Mouse (Mus musculus) ES-E14 (cell line): ENCODE measurements around the gene Ccdc88b. TPM values are rescaled to one million over a fixed set of nuclear protein-coding genes. Genes with fewer than 3 reads are reported as not detected.

Experiments used
- DNase-seq: peaks from one replicate; pipeline ENCODE4 v3.0.0-alpha.2; 2013; ENCODE audit warnings: low read depth, low spot score
- H3K27ac ChIP-seq: 2 replicates; pipeline ENCODE4 v1.5.1; 2012; ENCODE audit warnings: low read depth, mild to moderate bottlenecking, low read length, moderate library complexity, mixed read lengths; ENCODE audit not compliant: poor library complexity, insufficient read depth, severe bottlenecking
- H3K36me3 ChIP-seq: 2 replicates; pipeline ENCODE4 v1.6.1; 2012; ENCODE audit warnings: mild to moderate bottlenecking, low read length, moderate library complexity, mixed read lengths; ENCODE audit not compliant: control insufficient read depth, poor library complexity, insufficient read depth, severe bottlenecking
- H3K4me1 ChIP-seq, 2 experiments: fragments of 150-350 bp in 1 of 2; sonication (generic) in 1 of 2; 2 replicates each; pipeline ENCODE4 v1.6.1; 2012; ENCODE audit warnings: low read length in 2 of 2, mild to moderate bottlenecking in 1 of 2, mixed read lengths in 1 of 2; ENCODE audit not compliant: control insufficient read depth in 2 of 2, insufficient read depth in 2 of 2, poor library complexity in 1 of 2
- H3K4me3 ChIP-seq, 2 experiments: fragments of 150-350 bp in 1 of 2; sonication (generic) in 1 of 2; 2 replicates each; pipeline ENCODE4 v1.5.1; 2012; ENCODE audit warnings: low read length in 2 of 2, low read depth in 1 of 2, mild to moderate bottlenecking in 1 of 2, mixed read lengths in 1 of 2; ENCODE audit not compliant: insufficient read depth in 1 of 2, poor library complexity in 1 of 2, severe bottlenecking in 1 of 2
- H3K9ac ChIP-seq: 2 replicates; pipeline ENCODE4 v1.6.1; 2012; ENCODE audit warnings: low read depth, mild to moderate bottlenecking, low read length, mixed read lengths; ENCODE audit not compliant: poor library complexity, insufficient read depth, severe bottlenecking
- H3K9me3 ChIP-seq: fragments of 150-350 bp; sonication (generic); 2 replicates; pipeline ENCODE4 v1.6.1; 2012; ENCODE audit warnings: low read depth, mild to moderate bottlenecking, low read length; ENCODE audit not compliant: control insufficient read depth, insufficient read depth
- CHD2 ChIP-seq: IDR thresholded peaks from 2 replicates; pipeline ENCODE4 v1.6.1; 2014; ENCODE audit warnings: mild to moderate bottlenecking, low read depth, low read length, inconsistent platforms
- HCFC1 ChIP-seq: IDR thresholded peaks from 2 replicates; pipeline ENCODE4 v1.6.1; 2012; ENCODE audit warnings: low read length, inconsistent platforms, borderline replicate concordance; ENCODE audit not compliant: insufficient read depth
- MAFK ChIP-seq: IDR thresholded peaks from 2 replicates; pipeline ENCODE4 v1.6.1; 2014; ENCODE audit warnings: mild to moderate bottlenecking, low read depth, low read length, inconsistent platforms; ENCODE audit not compliant: insufficient read depth
- ZC3H11A ChIP-seq: IDR thresholded peaks from 2 replicates; pipeline ENCODE4 v1.6.1; 2012; ENCODE audit warnings: low read depth, mild to moderate bottlenecking, inconsistent platforms, low read length, borderline replicate concordance
- ZNF384 ChIP-seq: IDR thresholded peaks from 2 replicates; pipeline ENCODE4 v1.6.1; 2012; ENCODE audit warnings: low read depth, low read length, inconsistent platforms
- in situ Hi-C, 2 experiments: fragments of 600-800 bp; cut with MboI; formaldehyde crosslinking; loops; one replicate each; pipeline ENCODE4 v1.15.1; 2025; ENCODE audit warnings: low sequenced_read_pairs in 2 of 2, inconsistent platforms in 1 of 2; ENCODE audit not compliant: unreplicated experiment in 2 of 2
- total RNA-seq: library from RNA; depleted of rRNA; stranded (reverse); fragments of 300-350 nt; gene quantifications from 2 replicates; pipeline ENCODE4 v1.2.3, GENCODE M21; 2012

Gene Ccdc88b
- total RNA-seq, 1 experiment: 2.7 TPM

GRCm38 (mm10) chr19:6859971-6860370 lies 2.0 kb upstream of the Ccdc88b start:
- Histone ChIP-seq H3K36me3 (no peaks in the 10 kb centered on the region), H3K27ac (no peak overlapping the region), H3K9ac (no peak overlapping the region), H3K9me3 (no peaks in the 10 kb centered on the region), H3K4me3 (no peak overlapping the region), H3K4me1 (peaks cover 5 to 9% of the 10 kb centered on the region in 2 experiments; a peak in 3 of 4 replicates)
- TF ChIP-seq CHD2 (no peak), HCFC1 (no peak), MAFK (no peak), ZNF384 (no peak), ZC3H11A (no peak)
- DNase-seq: no peak
- in situ Hi-C loops: no loop called here

- H3K4me3 ChIP-seq: no peak overlapping the region
- in situ Hi-C loops: no loop called here
- no peaks in the 10 kb centered on the region for H3K36me3 ChIP-seq
- TF ChIP-seq HCFC1 (no peak), ZNF384 (no peak), ZC3H11A (no peak)
- H3K9me3 ChIP-seq: no peaks in the 10 kb centered on the region
- no peak overlapping the region for H3K9ac ChIP-seq
- no peak for DNase-seq
- H3K27ac ChIP-seq: no peak overlapping the region
- peaks cover 5 to 9% of the 10 kb centered on the region in 2 experiments; a peak in 3 of 4 replicates for H3K4me1 ChIP-seq
Measured at GRCm38 (mm10) chr19:6859032-6859651, 1.1 kb upstream of the Ccdc88b start.

- H3K4me3 ChIP-seq: no peak overlapping the region
- in situ Hi-C loops: no loop called here
- H3K27ac ChIP-seq: no peak overlapping the region
- H3K9ac ChIP-seq: no peak overlapping the region
- no peaks in the 10 kb centered on the region for H3K36me3 ChIP-seq
- H3K4me1 ChIP-seq: peaks cover 5 to 9% of the 10 kb centered on the region in 2 experiments; a peak in 3 of 4 replicates
- DNase-seq: no peak
- TF ChIP-seq MAFK (no peak), CHD2 (no peak), ZC3H11A (no peak), ZNF384 (no peak), HCFC1 (no peak)
- no peaks in the 10 kb centered on the region for H3K9me3 ChIP-seq
Measured at GRCm38 (mm10) chr19:6857391-6858005, 513 bp downstream of the Ccdc88b start.

- no peaks in the 10 kb centered on the region for H3K9me3 ChIP-seq
- no peak for DNase-seq
- no peak overlapping the region for H3K4me3 ChIP-seq
- H3K36me3 ChIP-seq: no peaks in the 10 kb centered on the region
- H3K4me1 ChIP-seq: peaks cover 5 to 9% of the 10 kb centered on the region in 2 experiments; a peak in 3 of 4 replicates
- no peak overlapping the region; the same call in 1 of the 2 replicates for H3K27ac ChIP-seq
- TF ChIP-seq CHD2: no peak
- TF ChIP-seq HCFC1: no peak
- no peak for TF ChIP-seq ZC3H11A
- TF ChIP-seq MAFK: no peak
- in situ Hi-C loops: no loop called here
- H3K9ac ChIP-seq: no peak overlapping the region
Measured at GRCm38 (mm10) chr19:6857003-6857360, 1.0 kb downstream of the Ccdc88b start.
